Mouse (Mus musculus) spleen, adult 18-20 months (tissue): ENCODE data around the gene Ptrh2.

Source experiments
- DNase-seq, 2 experiments: peaks; one replicate each; pipeline ENCODE4 v3.0.0; 2022; ENCODE audit warnings: mixed read lengths in 2 of 2

Ptrh2 gene

DNA sequence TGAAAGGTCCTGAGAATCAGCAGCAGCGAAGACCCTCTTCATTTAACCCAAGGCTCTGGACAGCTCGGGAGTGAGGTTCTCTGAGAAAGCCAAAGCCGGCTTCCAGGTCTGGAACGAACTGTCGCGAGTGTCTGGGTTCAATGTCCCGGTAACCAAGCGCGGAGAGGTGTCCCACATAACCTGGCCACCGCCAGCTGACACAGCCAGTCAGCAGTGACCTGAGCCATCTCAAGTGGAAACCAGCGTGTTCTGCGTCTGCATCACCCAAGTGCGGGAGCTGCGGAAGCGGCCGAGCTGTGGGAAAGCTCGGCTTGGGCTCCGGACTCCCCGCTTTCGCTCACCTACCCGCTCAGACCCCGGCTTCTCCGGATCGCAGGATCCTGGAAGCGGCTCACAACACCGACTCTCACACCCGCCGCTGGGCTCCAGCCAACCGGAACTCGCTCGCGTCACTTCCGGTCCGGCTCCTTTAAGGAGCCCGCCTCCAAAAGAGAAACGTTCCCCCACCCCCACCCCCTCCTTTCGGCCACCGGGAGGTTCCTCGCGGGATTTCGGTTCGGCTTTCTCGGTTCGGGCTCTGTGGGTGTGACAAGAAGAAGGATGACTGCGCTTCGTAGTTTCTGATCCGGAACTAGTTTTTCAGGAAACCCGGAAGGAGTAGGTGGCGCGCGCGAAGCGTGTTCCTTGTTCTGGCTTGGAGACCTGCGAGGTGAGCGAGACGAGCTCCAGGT is at the start of gene Ptrh2, which contains the start of gene Vmp1:
Ptrh2 (plus strand) TSS at position 591 of the 731 bp plus-strand sequence.
Vmp1 (minus strand) TSS at position 442 of the 731 bp plus-strand sequence.
- DNase-seq = peak; percentile 75 to 85

DNA sequence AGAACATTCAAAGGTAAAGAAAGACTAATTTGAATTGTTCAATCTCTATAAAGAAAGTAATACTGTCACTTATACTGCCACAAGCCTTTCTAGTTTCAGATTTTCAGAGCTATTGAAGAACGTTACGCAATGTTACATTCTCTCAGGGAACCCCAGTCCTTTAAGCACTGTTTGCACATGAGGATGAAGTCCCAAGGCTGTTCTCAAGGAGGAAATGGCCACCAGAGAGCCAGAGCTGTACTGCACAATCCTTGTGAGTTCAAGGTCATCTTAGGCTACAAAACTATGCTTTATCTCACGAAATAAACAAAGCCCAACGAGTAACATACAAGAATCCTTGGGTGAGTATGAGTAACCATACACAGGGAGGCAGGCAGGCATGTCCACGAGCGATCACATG is 49.4 kb upstream of the Ptrh2 start:
- DNase-seq = no peak

- DNase-seq = no peak
These were observed 46.1 kb upstream of the Ptrh2 start for GRCm38 (mm10) chr11:86637697-86638096.

GRCm38 (mm10) chr11:86641714-86642113 is 42.1 kb upstream of the Ptrh2 start:
- no peak for DNase-seq

DNA sequence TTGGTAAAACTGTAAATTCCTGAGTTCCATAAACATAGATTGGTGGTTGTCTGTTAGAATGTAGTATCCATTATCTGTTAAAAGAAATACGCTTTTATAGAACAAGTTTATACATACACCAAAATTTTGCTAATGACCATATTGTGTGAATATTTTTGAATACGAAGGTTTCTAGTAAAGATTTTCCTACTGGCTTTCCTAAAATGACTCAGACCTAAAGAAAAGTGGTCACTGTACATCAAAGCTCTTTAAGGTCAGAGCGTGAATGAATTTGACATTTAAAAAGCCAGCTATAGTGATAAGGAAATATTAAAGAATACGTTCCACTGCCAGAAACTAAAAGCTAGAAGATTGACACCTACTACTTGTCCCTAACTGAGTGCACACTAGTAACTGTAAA is 39.2 kb upstream of the Ptrh2 start:
- DNase-seq = no peak

DNA sequence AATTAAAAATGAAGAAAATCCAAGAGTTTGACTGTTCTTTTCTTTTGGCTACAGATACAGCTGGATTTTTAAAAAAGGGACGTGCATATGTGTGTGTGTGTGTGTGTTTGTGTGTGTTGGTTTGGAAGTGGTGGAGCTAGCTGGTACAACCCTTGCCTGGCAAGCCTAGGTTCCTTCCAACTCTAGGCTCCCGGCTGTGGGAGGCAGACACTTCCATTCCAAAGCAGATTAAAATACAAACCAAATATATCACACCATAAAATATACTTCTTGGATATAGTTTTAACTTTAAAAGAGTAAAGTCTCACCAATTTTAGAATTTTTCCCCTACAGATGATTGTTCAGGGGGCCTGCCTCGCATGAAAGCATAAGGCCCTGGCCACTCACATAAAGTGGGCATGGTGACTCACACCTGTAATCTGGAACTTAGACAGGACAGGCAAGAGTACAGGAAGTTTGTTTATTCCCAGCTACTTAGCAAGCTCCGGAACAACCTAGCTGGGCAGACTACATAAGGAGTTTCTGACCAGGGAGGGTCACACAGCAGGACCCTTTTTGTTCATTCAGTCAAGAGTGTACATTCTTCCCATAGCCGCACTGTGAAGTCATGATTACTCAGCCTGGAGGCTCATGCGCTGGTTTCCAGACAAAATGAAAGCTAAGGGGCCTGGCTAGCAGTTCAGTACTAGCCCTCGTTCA is 37.5 kb upstream of the Ptrh2 start:
- DNase-seq = no peak

- no peak for DNase-seq
These were observed 36.8 kb upstream of the Ptrh2 start for GRCm38 (mm10) chr11:86646885-86647459.

DNA sequence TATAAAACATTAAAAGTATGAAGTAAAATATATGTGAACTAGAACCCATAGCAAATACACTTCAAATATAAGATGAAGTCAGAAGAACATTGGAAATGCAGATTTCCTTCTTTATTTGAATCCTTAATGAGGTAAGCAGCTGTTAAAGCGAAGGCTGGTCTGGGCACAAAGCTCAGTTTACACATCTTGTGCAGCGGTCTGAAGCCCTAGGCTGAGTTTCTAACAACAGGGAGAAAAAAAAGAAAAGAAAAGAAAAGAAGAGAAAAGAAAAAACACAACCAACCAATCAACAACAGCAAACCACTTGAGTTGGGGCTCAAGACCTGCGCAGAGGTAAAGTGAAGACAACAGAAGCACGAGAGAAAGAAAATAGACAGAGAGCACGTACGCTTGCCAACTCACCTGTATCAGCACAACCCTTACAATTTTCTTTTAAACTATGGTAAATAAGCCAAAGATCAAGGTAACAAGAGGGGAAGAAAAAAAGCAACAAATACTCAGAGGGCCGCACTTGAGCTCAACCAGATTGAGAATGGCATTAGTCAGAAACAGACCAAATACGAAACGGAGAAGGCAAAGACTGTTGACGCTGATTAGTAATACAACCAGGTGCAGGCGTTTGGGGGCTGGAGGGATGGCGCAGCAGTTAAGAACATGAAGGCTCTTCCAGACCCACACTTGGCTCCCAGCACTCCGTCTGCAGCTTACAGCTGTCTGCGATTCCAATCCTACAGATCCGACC is 35.9 kb upstream of the Ptrh2 start:
- no peak for DNase-seq

GRCm38 (mm10) chr11:86649542-86649941 is 34.2 kb upstream of the Ptrh2 start:
- DNase-seq = no peak

DNA sequence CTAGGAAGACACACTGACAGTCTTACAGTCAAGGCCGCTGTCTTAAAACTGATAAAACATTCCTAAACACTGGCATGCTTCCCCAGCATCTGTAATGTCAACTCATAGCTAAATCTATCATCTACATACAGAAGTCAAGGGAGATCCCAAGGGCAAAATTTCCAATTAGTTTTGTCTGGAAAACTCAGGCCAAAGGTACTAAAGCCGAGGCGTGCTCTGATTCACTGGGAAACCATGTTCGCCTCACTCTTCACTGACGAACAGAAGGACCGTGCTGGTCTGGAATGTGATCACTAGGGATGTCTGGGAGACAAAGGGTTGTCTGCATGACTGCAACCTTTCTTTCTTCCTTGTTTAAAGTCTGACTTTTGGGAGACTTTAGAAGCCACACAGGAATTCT is 33.1 kb upstream of the Ptrh2 start:
- DNase-seq = no peak

GRCm38 (mm10) chr11:86652578-86652979 is 31.2 kb upstream of the Ptrh2 start:
- no peak for DNase-seq

DNA sequence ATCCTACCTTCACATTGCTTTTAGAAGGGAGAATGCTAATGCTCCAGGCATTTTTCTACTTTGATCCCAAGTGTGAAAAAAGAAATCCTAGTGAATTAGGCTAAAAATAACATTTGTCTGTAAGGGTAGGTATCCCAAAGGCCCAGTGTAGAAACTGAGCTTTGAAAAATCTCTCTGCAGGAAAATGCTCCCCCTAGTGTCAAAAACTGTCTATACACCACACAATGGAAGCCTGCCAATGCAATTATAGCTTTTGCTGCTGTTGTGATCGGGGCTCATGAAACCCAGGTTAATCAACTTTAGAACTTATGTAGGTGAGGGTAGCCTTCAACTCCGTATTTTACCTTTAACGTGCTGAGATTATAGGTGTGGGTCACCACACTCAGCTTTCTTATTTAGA is 30.3 kb upstream of the Ptrh2 start:
- peak in 1 of 2 experiments; percentile 40 for DNase-seq

DNA sequence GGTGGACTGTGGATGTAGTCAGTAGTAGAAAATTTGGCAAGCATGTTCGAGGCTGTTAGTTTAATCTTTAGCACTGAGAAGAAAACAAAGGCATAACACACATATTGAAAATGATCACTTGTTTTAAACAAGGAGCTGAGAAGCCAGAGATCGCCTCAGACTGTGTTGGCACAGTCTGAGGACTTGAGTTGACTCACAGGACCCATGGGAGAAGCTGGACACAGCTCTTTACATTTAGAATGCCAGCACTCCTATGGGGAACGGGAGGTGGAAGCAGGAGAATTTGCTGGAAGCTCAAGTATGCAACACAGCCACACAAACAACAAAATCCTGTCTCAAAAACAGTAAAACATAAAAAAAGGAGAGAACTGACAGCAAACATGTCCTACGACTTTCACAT is 29.7 kb upstream of the Ptrh2 start:
- no peak for DNase-seq

DNA sequence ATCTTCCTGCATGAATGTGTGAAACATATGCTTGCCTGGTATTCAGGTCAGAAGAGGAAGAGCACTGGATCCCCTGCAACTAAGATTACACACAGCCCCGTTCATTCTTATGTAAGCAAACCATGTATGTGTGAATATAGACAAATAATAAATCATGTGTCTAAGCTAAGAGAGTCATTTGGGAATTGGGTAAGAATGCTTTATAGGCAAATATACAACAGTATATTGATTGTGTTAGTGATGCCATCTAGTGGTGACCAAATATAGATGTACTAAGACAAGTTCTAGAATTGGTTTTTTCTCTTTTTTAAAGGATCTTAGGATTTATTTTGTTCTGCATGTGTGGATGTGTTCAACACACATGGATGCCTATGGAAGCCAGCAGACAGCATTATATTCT is 28.1 kb upstream of the Ptrh2 start:
- DNase-seq = no peak

DNA sequence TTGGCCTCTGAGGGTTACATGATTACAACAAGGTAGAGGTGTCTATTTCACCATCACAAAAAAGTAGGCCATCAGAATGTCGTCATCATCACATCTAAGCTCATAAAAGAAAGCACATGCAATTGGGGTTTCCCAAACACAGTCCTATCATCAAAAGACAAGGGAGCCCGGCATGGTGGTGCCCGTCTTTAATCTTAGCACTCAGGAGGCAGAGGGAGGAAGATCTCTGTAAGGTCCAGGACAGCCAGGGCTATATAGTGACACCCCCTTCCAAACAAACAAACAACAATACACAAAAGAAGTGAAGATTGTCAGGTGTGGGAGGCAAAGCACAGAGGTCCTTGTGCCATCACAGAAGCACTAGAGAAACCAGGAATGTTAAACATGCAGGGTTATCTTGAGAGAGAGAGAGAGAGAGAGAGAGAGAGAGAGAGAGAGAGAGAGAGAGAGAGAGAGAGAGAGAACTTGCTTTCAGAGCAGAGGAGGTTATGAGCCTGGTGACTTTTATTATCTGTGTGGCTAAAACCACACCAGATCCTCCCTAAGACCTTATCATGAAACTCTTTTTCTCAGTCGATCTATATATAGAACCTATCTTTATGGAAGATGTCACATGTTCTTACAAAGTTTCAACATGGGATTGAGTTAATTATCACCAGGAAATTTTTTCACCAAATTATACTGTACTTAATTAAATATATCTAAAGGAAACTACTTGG is 26.8 kb upstream of the Ptrh2 start:
- no peak for DNase-seq

- no peak for DNase-seq
These were observed 25.9 kb upstream of the Ptrh2 start for GRCm38 (mm10) chr11:86657863-86658262.

GRCm38 (mm10) chr11:86662986-86663895 is 20.5 kb upstream of the Ptrh2 start:
- DNase-seq = no peak

GRCm38 (mm10) chr11:86663977-86664376 is 19.8 kb upstream of the Ptrh2 start:
- no peak for DNase-seq

- DNase-seq = no peak
These were observed 19.4 kb upstream of the Ptrh2 start for GRCm38 (mm10) chr11:86664406-86664805.

DNA sequence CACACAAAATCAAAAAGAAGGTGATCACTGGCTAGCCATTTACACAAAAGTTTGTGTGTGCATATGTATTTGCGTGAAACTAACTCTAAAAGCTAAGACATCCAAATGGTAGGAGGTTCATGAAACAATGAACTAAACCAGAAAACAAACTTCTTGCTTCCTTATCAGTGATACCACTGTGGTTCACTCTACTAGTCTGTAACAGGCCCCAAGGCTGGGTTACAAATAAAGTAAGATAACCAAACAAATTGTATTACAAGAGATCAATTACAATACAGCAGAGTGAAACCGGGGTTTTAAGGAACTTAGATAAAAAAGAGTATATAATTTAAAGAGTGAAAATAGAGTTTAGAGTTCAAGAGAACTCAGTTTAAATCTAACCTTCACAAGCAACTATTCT is 16.2 kb upstream of the Ptrh2 start:
- no peak for DNase-seq

GRCm38 (mm10) chr11:86668169-86668568 is 15.6 kb upstream of the Ptrh2 start:
- DNase-seq = no peak
